Mouse (Mus musculus) lung, postnatal 4 days (tissue): ENCODE measurements at regions not wholly inside any gene's neighbourhood (a gene's known extent, or its start where the extent isn't known, plus 50 kb on each side); places are given as distances from the start of the nearest gene placed in this dataset.

ENCODE experiments used
- DNase-seq, 2 experiments: peaks; one replicate each; pipeline ENCODE4 v3.0.0; 2021

GRCm38 (mm10) chr19:54470034-54470433 lies 426.1 kb downstream of the Adra2a start:
- no peak for DNase-seq

- DNase-seq, result no peak
These were observed 454.1 kb downstream of the Adra2a start for GRCm38 (mm10) chr19:54498066-54498465.

- no peak for DNase-seq
These were observed 489.9 kb downstream of the Adra2a start for GRCm38 (mm10) chr19:54533858-54534257.

GRCm38 (mm10) chr19:54555351-54555750 lies 511.4 kb downstream of the Adra2a start:
- DNase-seq, result no peak

GRCm38 (mm10) chr19:54557984-54558383 lies 514.0 kb downstream of the Adra2a start:
- no peak for DNase-seq

- DNase-seq, result no peak
These were observed 539.6 kb downstream of the Adra2a start for GRCm38 (mm10) chr19:54583574-54583973.

- DNase-seq, result no peak
These were observed 540.8 kb downstream of the Adra2a start for GRCm38 (mm10) chr19:54584687-54585237.

- DNase-seq, result no peak
These were observed 541.4 kb downstream of the Adra2a start for GRCm38 (mm10) chr19:54585326-54585725.

GRCm38 (mm10) chr19:54603345-54603744 lies 523.7 kb downstream of the Gpam start:
- no peak for DNase-seq

GRCm38 (mm10) chr19:54605346-54605745 lies 521.7 kb downstream of the Gpam start:
- no peak for DNase-seq

- no peak for DNase-seq
These were observed 510.1 kb downstream of the Gpam start for GRCm38 (mm10) chr19:54616924-54617323.
